Mouse (Mus musculus) cortical plate, adult 2 months (tissue): ENCODE data around the gene Gxylt1.

Experiments used
- CTCF ChIP-seq: fragments of 200-500 bp; IDR thresholded peaks from 2 replicates; pipeline ENCODE4 v1.5.1; 2011; ENCODE audit warnings: mild to moderate bottlenecking, control low read depth, low read length; ENCODE audit not compliant: insufficient read depth; ENCODE audit errors: extremely low read depth
- POLR2A ChIP-seq: fragments of 200-500 bp; IDR thresholded peaks from 2 replicates; pipeline ENCODE4 v1.6.1; 2011; ENCODE audit warnings: mild to moderate bottlenecking, low read length, control low read depth; ENCODE audit not compliant: insufficient read depth; ENCODE audit errors: extremely low read depth

DNA sequence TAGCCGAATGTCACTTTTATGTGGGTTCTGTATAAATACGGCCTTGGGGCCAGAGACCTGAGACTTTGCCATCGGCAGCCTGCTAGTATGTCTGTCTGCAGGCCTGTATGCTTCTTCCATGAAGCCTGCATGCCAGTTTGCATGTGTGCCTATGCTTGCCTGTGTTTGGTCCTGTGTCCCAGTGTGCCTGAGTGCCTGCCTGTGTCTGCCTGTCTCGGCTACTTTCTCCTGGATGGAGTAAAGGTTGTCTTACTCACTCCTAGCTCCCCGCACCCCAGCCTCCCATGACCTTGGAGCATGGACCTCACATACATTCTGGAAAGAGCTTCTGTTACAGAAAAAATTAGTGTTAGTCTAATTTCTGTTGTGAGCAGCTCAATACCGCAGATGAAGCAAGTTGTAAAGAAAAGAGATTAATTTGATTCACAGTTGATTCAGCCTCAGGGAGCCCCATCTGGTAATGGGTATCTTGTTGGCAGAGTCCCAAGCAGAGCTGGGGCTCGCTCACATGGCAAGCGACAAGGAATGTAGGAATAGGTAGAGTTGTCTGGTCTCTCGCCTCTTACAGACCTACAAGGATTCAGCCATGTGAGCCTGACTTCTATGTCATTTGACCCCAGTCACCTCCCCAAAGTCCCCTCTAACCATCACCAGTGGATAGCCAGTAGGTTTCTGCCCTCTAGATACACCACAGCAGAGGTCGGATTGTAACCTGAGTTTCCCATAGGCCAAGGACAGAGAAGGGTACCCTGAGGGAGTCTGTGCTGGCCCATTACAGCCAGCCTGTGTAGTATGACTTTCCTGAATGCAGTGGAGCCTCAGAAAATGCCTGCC, 47.8 kb downstream of the Gxylt1 start:
- TF ChIP-seq CTCF = no peak
- no peak for TF ChIP-seq POLR2A
